Mouse (Mus musculus) lung, postnatal 25 days (tissue): ENCODE data around the gene Cdc42se2.

ENCODE experiments used
- DNase-seq: peaks from one replicate; pipeline ENCODE4 v3.0.0; 2022; ENCODE audit warnings: low spot score

Gene Cdc42se2

GRCm38 (mm10) chr11:54793173-54793572 lies 5.7 kb upstream of the Cdc42se2 start:
- no peak for DNase-seq

GRCm38 (mm10) chr11:54791458-54791857 lies 4.0 kb upstream of the Cdc42se2 start:
- DNase-seq = no peak

GRCm38 (mm10) chr11:54786858-54787487 lies 502 bp downstream of the Cdc42se2 start:
- peak; percentile 53 for DNase-seq

- DNase-seq = no peak
Measured at GRCm38 (mm10) chr11:54785566-54785965, 1.9 kb downstream of the Cdc42se2 start.

- no peak for DNase-seq
Measured at GRCm38 (mm10) chr11:54784436-54784835, 3.0 kb downstream of the Cdc42se2 start.

- DNase-seq = no peak
Measured at GRCm38 (mm10) chr11:54782253-54782652, 5.2 kb downstream of the Cdc42se2 start.

GRCm38 (mm10) chr11:54779946-54780345 lies 7.5 kb downstream of the Cdc42se2 start:
- DNase-seq = no peak

GRCm38 (mm10) chr11:54778131-54778844 lies 9.2 kb downstream of the Cdc42se2 start:
- no peak for DNase-seq

GRCm38 (mm10) chr11:54777387-54778130 lies 9.9 kb downstream of the Cdc42se2 start:
- no peak for DNase-seq

GRCm38 (mm10) chr11:54776735-54777333 lies 10.6 kb downstream of the Cdc42se2 start:
- DNase-seq = no peak

GRCm38 (mm10) chr11:54776367-54776701 lies 11.1 kb downstream of the Cdc42se2 start:
- no peak for DNase-seq

GRCm38 (mm10) chr11:54775628-54776366 lies 11.7 kb downstream of the Cdc42se2 start:
- DNase-seq = no peak

- no peak for DNase-seq
Measured at GRCm38 (mm10) chr11:54774282-54775078, 13.0 kb downstream of the Cdc42se2 start.

GRCm38 (mm10) chr11:54771549-54771948 lies 15.9 kb downstream of the Cdc42se2 start:
- no peak for DNase-seq

GRCm38 (mm10) chr11:54769843-54770242 lies 17.6 kb downstream of the Cdc42se2 start:
- DNase-seq = no peak

- no peak for DNase-seq
Measured at GRCm38 (mm10) chr11:54768116-54768690, 19.3 kb downstream of the Cdc42se2 start.

GRCm38 (mm10) chr11:54764759-54765158 lies 22.7 kb downstream of the Cdc42se2 start:
- DNase-seq = no peak

- DNase-seq = no peak
Measured at GRCm38 (mm10) chr11:54764026-54764425, 23.4 kb downstream of the Cdc42se2 start.

GRCm38 (mm10) chr11:54762735-54763134 lies 24.7 kb downstream of the Cdc42se2 start:
- DNase-seq = no peak

- DNase-seq = peak; percentile 63
Measured at GRCm38 (mm10) chr11:54757993-54758392, 29.5 kb downstream of the Cdc42se2 start.
